Mouse (Mus musculus) adrenal gland, adult 2 months (tissue): ENCODE measurements at regions not wholly inside any gene's neighbourhood (a gene's known extent, or its start where the extent isn't known, plus 50 kb on each side); places are given as distances from the start of the nearest gene placed in this dataset.
"Not testable (repeated sequence)": the region's sequence is repeated elsewhere in the genome, so short reads cannot be mapped to it uniquely, and the experiment has no call there.

Experiments
- DNase-seq: peaks from one replicate; pipeline ENCODE4 v3.0.0; 2021

- no peak for DNase-seq
Observed at GRCm38 (mm10) chrX:129546016-129546415, 203.5 kb upstream of the Diaph2 start.

GRCm38 (mm10) chrX:129547606-129548005 lies 201.9 kb upstream of the Diaph2 start:
- DNase-seq = no peak

- DNase-seq = no peak
Observed at GRCm38 (mm10) chrX:129556001-129556400, 193.5 kb upstream of the Diaph2 start.

- no peak for DNase-seq
Observed at GRCm38 (mm10) chrX:129599491-129599890, 150.1 kb upstream of the Diaph2 start.

- no peak for DNase-seq
Observed at GRCm38 (mm10) chrX:129607842-129608241, 141.7 kb upstream of the Diaph2 start.

GRCm38 (mm10) chrX:129611500-129611899 lies 138.0 kb upstream of the Diaph2 start:
- not testable (repeated sequence) for DNase-seq

GRCm38 (mm10) chrX:129637016-129637415 lies 112.5 kb upstream of the Diaph2 start:
- no peak for DNase-seq

- DNase-seq = no peak
Observed at GRCm38 (mm10) chrX:129645106-129645505, 104.4 kb upstream of the Diaph2 start.

GRCm38 (mm10) chrX:129656906-129657305 lies 92.6 kb upstream of the Diaph2 start:
- peak; percentile 26 for DNase-seq

GRCm38 (mm10) chrX:129690677-129691076 lies 58.9 kb upstream of the Diaph2 start:
- DNase-seq = no peak
